Mouse (Mus musculus) spleen, postnatal 0 days (tissue): ENCODE data around the gene 1700013H16Rik. TPM values are rescaled to one million over a fixed set of nuclear protein-coding genes. Genes with fewer than 3 reads are reported as not detected.

Experiments used
- polyA plus RNA-seq: library from polyadenylated mRNA; unstranded; fragments of >200 nt; fragmentation: Nextera tagmentation; extraction: Ambion mirVana; gene quantifications from 2 replicates; pipeline ENCODE4 v1.2.1, GENCODE M21; 2015

The 1700013H16Rik gene
- not detected in 2 replicates for polyA plus RNA-seq

GRCm38 (mm10) chrX:53757736-53758135, at the start of gene 1700013H16Rik:
Gene 1700013H16Rik, minus strand, starts transcription at chrX:53757831.

GRCm38 (mm10) chrX:53797519-53797918, 39.9 kb upstream of the 1700013H16Rik start, which contains the start of gene Xlr:
Gene Xlr, minus strand, starts transcription at chrX:53797706.

GRCm38 (mm10) chrX:53776276-53776675, 18.6 kb upstream of the 1700013H16Rik start, which contains the start of gene Zfp36l3:
Gene Zfp36l3, minus strand, starts transcription at chrX:53776394.

GRCm38 (mm10) chrX:53724596-53724995, 33.0 kb downstream of the 1700013H16Rik start, which contains the start of gene 4930502E18Rik:
Gene 4930502E18Rik, plus strand, starts transcription at chrX:53724826.

Other genes with a start within 250 kb of the 1700013H16Rik start
- gene Rtl8c, start 149.8 kb downstream of the 1700013H16Rik start, polyA plus RNA-seq = 8.0 and 12.3 TPM in 2 replicates
- gene Gm14597, start 148.9 kb downstream of the 1700013H16Rik start, polyA plus RNA-seq = not detected in 2 replicates
- 19.8 and 25.2 TPM in 2 replicates for gene Rtl8a, start 114.1 kb downstream of the 1700013H16Rik start, polyA plus RNA-seq
- gene Rtl8b, start 87.4 kb downstream of the 1700013H16Rik start, polyA plus RNA-seq = 15.2 and 19.4 TPM in 2 replicates
- gene 4930502E18Rik, start 33.0 kb downstream of the 1700013H16Rik start, polyA plus RNA-seq = 0.08 TPM in 1 of 2 replicates, not detected in the other
- gene Zfp36l3, start 18.6 kb upstream of the 1700013H16Rik start, polyA plus RNA-seq = not detected in 2 replicates
- gene Xlr, start 39.9 kb upstream of the 1700013H16Rik start, polyA plus RNA-seq = 2.3 and 3.2 TPM in 2 replicates